Mouse (Mus musculus): Measurements from ENCODE around the gene Acaca. TPM values are rescaled to one million over a fixed set of nuclear protein-coding genes. Genes with fewer than 3 reads are reported as not detected.
A peak's percentile ranks its signal among the peaks of the same experiment; 100 is the strongest.

Acaca gene
- polyA plus RNA-seq, 1 experiment from 2014 or later: 28.9 TPM

GRCm38 (mm10) chr11:84357304-84357703 lies 227.8 kb downstream of the Acaca start:
- Histone ChIP-seq H3K27ac (ENCODE audit: low read length) (no peak overlapping the region), H3K4me2 (ENCODE audit: low read length) (no peak overlapping the region), H3K27me3 (replicated peaks; ENCODE audit: control insufficient read depth, insufficient read depth, low read length) (no peaks in the 10 kb centered on the region), H3K4me3 (replicated peaks; ENCODE audit: low read length) (no peak overlapping the region), H3K4me1 (replicated peaks; ENCODE audit: control insufficient read depth, insufficient read depth, low read length) (0 out of 2 replicates have a peak, but pooled peaks cover 3% of the 10 kb centered on the region), H3K9ac (replicated peaks; ENCODE audit: low read depth, low read length) (no peak overlapping the region), H3K9me3 (ENCODE audit: control insufficient read depth, low read length) (no peaks in the 10 kb centered on the region), H3K36me3 (ENCODE audit: control insufficient read depth, insufficient read depth) (no peaks in the 10 kb centered on the region)
- WGBS: 79% methylated on average over 3 of the region's 3 CpGs
- no peak for ATAC-seq

- Histone ChIP-seq H3K27ac (ENCODE audit: low read length) (peak overlapping the region; percentile 34; the same call in 1 of the 2 replicates), H3K4me1 (replicated peaks; ENCODE audit: control insufficient read depth, insufficient read depth, low read length) (0 out of 2 replicates have a peak, but pooled peaks cover 4% of the 10 kb centered on the region), H3K27me3 (replicated peaks; ENCODE audit: control insufficient read depth, insufficient read depth, low read length) (no peaks in the 10 kb centered on the region), H3K9me3 (ENCODE audit: control insufficient read depth, low read length) (no peaks in the 10 kb centered on the region), H3K4me3 (replicated peaks; ENCODE audit: low read length) (no peak overlapping the region), H3K36me3 (ENCODE audit: control insufficient read depth, insufficient read depth) (no peaks in the 10 kb centered on the region), H3K9ac (replicated peaks; ENCODE audit: low read depth, low read length) (no peak overlapping the region), H3K4me2 (ENCODE audit: low read length) (no peak overlapping the region)
- WGBS: 63% methylated on average over 2 of the region's 2 CpGs
- no peak for ATAC-seq
These were observed 228.3 kb downstream of the Acaca start for GRCm38 (mm10) chr11:84357771-84358170.

- H3K27me3 ChIP-seq (replicated peaks; ENCODE audit: control insufficient read depth, insufficient read depth, low read length): no peaks in the 10 kb centered on the region
- no peak overlapping the region for H3K9ac ChIP-seq (replicated peaks; ENCODE audit: low read depth, low read length)
- H3K4me3 ChIP-seq (replicated peaks; ENCODE audit: low read length): no peak overlapping the region
- WGBS: 90% methylated on average over 5 of the region's 5 CpGs
- no peaks in the 10 kb centered on the region for H3K9me3 ChIP-seq (ENCODE audit: control insufficient read depth, low read length)
- 0 out of 2 replicates have a peak, but pooled peaks cover 7% of the 10 kb centered on the region for H3K4me1 ChIP-seq (replicated peaks; ENCODE audit: control insufficient read depth, insufficient read depth, low read length)
- H3K4me2 ChIP-seq (ENCODE audit: low read length): no peak overlapping the region
- no peak overlapping the region for H3K27ac ChIP-seq (ENCODE audit: low read length)
- ATAC-seq: no peak
- no peaks in the 10 kb centered on the region for H3K36me3 ChIP-seq (ENCODE audit: control insufficient read depth, insufficient read depth)
These were observed 232.1 kb downstream of the Acaca start for GRCm38 (mm10) chr11:84361551-84361950.

- no peak overlapping the region for H3K4me2 ChIP-seq (ENCODE audit: low read length)
- 0 out of 2 replicates have a peak, but pooled peaks cover 7% of the 10 kb centered on the region for H3K4me1 ChIP-seq (replicated peaks; ENCODE audit: control insufficient read depth, insufficient read depth, low read length)
- H3K27ac ChIP-seq (ENCODE audit: low read length): no peak overlapping the region
- no peaks in the 10 kb centered on the region for H3K36me3 ChIP-seq (ENCODE audit: control insufficient read depth, insufficient read depth)
- no peak overlapping the region for H3K9ac ChIP-seq (replicated peaks; ENCODE audit: low read depth, low read length)
- 25% methylated on average over 6 of the region's 6 CpGs for WGBS
- no peak overlapping the region for H3K4me3 ChIP-seq (replicated peaks; ENCODE audit: low read length)
- no peak for ATAC-seq
- no peaks in the 10 kb centered on the region for H3K9me3 ChIP-seq (ENCODE audit: control insufficient read depth, low read length)
- H3K27me3 ChIP-seq (replicated peaks; ENCODE audit: control insufficient read depth, insufficient read depth, low read length): no peaks in the 10 kb centered on the region
These were observed 233.3 kb downstream of the Acaca start for GRCm38 (mm10) chr11:84362633-84363243.

GRCm38 (mm10) chr11:84365313-84365712 lies 235.8 kb downstream of the Acaca start:
- Histone ChIP-seq H3K4me2 (ENCODE audit: low read length) (no peak overlapping the region), H3K36me3 (ENCODE audit: control insufficient read depth, insufficient read depth) (no peaks in the 10 kb centered on the region), H3K27ac (ENCODE audit: low read length) (no peak overlapping the region), H3K9ac (replicated peaks; ENCODE audit: low read depth, low read length) (no peak overlapping the region), H3K27me3 (replicated peaks; ENCODE audit: control insufficient read depth, insufficient read depth, low read length) (no peaks in the 10 kb centered on the region), H3K4me1 (replicated peaks; ENCODE audit: control insufficient read depth, insufficient read depth, low read length) (0 out of 2 replicates have a peak, but pooled peaks cover 7% of the 10 kb centered on the region), H3K9me3 (ENCODE audit: control insufficient read depth, low read length) (no peaks in the 10 kb centered on the region), H3K4me3 (replicated peaks; ENCODE audit: low read length) (no peak overlapping the region)
- no peak for ATAC-seq
- WGBS: 79% methylated on average over 1 of the region's 1 CpGs

GRCm38 (mm10) chr11:84368902-84369301 lies 239.4 kb downstream of the Acaca start:
- H3K4me2 ChIP-seq (ENCODE audit: low read length): no peak overlapping the region
- H3K9me3 ChIP-seq (ENCODE audit: control insufficient read depth, low read length): no peaks in the 10 kb centered on the region
- no peak for ATAC-seq
- no peak overlapping the region for H3K27ac ChIP-seq (ENCODE audit: low read length)
- H3K9ac ChIP-seq (replicated peaks; ENCODE audit: low read depth, low read length): no peak overlapping the region
- H3K27me3 ChIP-seq (replicated peaks; ENCODE audit: control insufficient read depth, insufficient read depth, low read length): no peaks in the 10 kb centered on the region
- no peaks in the 10 kb centered on the region for H3K4me1 ChIP-seq (replicated peaks; ENCODE audit: control insufficient read depth, insufficient read depth, low read length)
- WGBS: 13% methylated on average over 2 of the region's 2 CpGs
- H3K36me3 ChIP-seq (ENCODE audit: control insufficient read depth, insufficient read depth): peaks cover 2% of the 10 kb centered on the region; the same call in 1 of the 2 replicates
- no peak overlapping the region for H3K4me3 ChIP-seq (replicated peaks; ENCODE audit: low read length)

- Histone ChIP-seq H3K4me1 (replicated peaks; ENCODE audit: control insufficient read depth, insufficient read depth, low read length) (peaks cover 7% of the 10 kb centered on the region), H3K27ac (ENCODE audit: low read length) (no peak overlapping the region)
These were observed 243.7 kb downstream of the Acaca start for GRCm38 (mm10) chr11:84373122-84373521.

GRCm38 (mm10) chr11:84375951-84376496 lies 246.6 kb downstream of the Acaca start:
- Histone ChIP-seq H3K27ac (ENCODE audit: low read length) (no peak overlapping the region), H3K27me3 (replicated peaks; ENCODE audit: control insufficient read depth, insufficient read depth, low read length) (no peaks in the 10 kb centered on the region), H3K9ac (replicated peaks; ENCODE audit: low read depth, low read length) (no peak overlapping the region), H3K4me2 (ENCODE audit: low read length) (no peak overlapping the region), H3K4me3 (replicated peaks; ENCODE audit: low read length) (no peak overlapping the region), H3K9me3 (ENCODE audit: control insufficient read depth, low read length) (no peaks in the 10 kb centered on the region), H3K4me1 (replicated peaks; ENCODE audit: control insufficient read depth, insufficient read depth, low read length) (peaks cover 7% of the 10 kb centered on the region), H3K36me3 (ENCODE audit: control insufficient read depth, insufficient read depth) (peaks cover 3% of the 10 kb centered on the region; the same call in 1 of the 2 replicates)
- ATAC-seq: no peak
- 13% methylated on average over 3 of the region's 3 CpGs for WGBS

More at GRCm38 (mm10) chr11:84373122-84373521, 243.7 kb downstream of the Acaca start:
- Histone ChIP-seq H3K4me2 (ENCODE audit: low read length) (no peak overlapping the region), H3K9ac (replicated peaks; ENCODE audit: low read depth, low read length) (no peak overlapping the region), H3K36me3 (ENCODE audit: control insufficient read depth, insufficient read depth) (peaks cover 3% of the 10 kb centered on the region; the same call in 1 of the 2 replicates), H3K9me3 (ENCODE audit: control insufficient read depth, low read length) (no peaks in the 10 kb centered on the region), H3K4me3 (replicated peaks; ENCODE audit: low read length) (no peak overlapping the region), H3K27me3 (replicated peaks; ENCODE audit: control insufficient read depth, insufficient read depth, low read length) (no peaks in the 10 kb centered on the region)
- no peak for ATAC-seq
- 78% methylated on average over 4 of the region's 4 CpGs for WGBS

- no peak for ATAC-seq
- Histone ChIP-seq H3K4me3 (replicated peaks; ENCODE audit: low read length) (no peak overlapping the region), H3K9ac (replicated peaks; ENCODE audit: low read depth, low read length) (no peak overlapping the region), H3K27me3 (replicated peaks; ENCODE audit: control insufficient read depth, insufficient read depth, low read length) (no peaks in the 10 kb centered on the region), H3K9me3 (ENCODE audit: control insufficient read depth, low read length) (no peaks in the 10 kb centered on the region), H3K36me3 (ENCODE audit: control insufficient read depth, insufficient read depth) (peaks cover 3% of the 10 kb centered on the region; the same call in 1 of the 2 replicates), H3K4me1 (replicated peaks; ENCODE audit: control insufficient read depth, insufficient read depth, low read length) (peaks cover 7% of the 10 kb centered on the region), H3K4me2 (ENCODE audit: low read length) (no peak overlapping the region), H3K27ac (ENCODE audit: low read length) (no peak overlapping the region)
- 59% methylated on average over 13 of the region's 13 CpGs for WGBS
These were observed 247.3 kb downstream of the Acaca start for GRCm38 (mm10) chr11:84376510-84377365.

Data from forebrain, embryonic 16.5 days (tissue).